ENCODE assay signal across 23 mouse cellular contexts in the genomic region with DNA sequence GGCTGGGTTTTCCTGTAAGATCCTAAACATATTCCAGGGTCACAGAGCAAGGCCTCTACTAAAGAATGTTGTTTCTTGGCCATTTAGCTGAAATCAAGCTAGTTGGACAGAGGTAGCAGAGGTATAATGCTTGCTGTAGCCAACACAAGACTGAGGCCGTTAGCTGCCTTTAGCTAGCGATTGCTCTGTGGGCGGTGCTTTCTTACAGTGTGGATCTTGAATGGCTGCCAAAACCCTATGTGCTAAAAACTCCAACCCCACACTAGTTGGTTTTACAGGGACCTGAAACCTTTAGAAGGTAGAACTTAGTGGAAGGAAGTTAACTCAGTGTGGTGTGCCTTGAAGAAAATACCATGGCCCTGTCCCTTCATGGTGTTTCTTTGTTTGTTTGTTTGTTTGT.
DNase-seq lines count a peak whose midpoint lies in the region; ATAC-seq and TF ChIP-seq lines count a peak whose summit lies in the region.
"Had no signal": no experiment of that assay in that cellular context is flagged by ENCODE, and none has a peak within 500 bp of the region (broad histone marks: within the 10 kb centered on the region; RNA-seq: fewer than 3 reads in every experiment).

No protein-coding gene starts in this region.

- no peak overlapping the region for H3K4me2 ChIP-seq in limb, embryonic 14.5 days (replicated peaks; ENCODE audit: low read depth, low read length, severe bottlenecking)
- H3K4me2 ChIP-seq: embryonic facial prominence, embryonic 15.5 days; heart, embryonic 12.5 days; neural tube, embryonic 15.5 days had no signal

- no peaks in the 10 kb centered on the region for H3K4me1 ChIP-seq in limb, embryonic 14.5 days (ENCODE audit: control insufficient read depth, insufficient read depth, low read length)
- H3K4me1 ChIP-seq in limb, embryonic 10.5 days: no peaks in the 10 kb centered on the region
- peaks cover 24% of the 10 kb centered on the region for H3K4me1 ChIP-seq in bone marrow macrophage, adult 2 months (ENCODE audit: control insufficient read depth, insufficient read depth, low read length)
- H3K4me1 ChIP-seq: embryonic facial prominence, embryonic 15.5 days; forebrain, embryonic 10.5 days; heart, embryonic 12.5 days; hindbrain, embryonic 10.5 days; neural tube, embryonic 15.5 days had no signal

- no peaks in the 10 kb centered on the region for H3K36me3 ChIP-seq in limb, embryonic 14.5 days (ENCODE audit: control insufficient read depth, insufficient read depth, low read length)
- no peaks in the 10 kb centered on the region for H3K36me3 ChIP-seq in limb, embryonic 10.5 days
- H3K36me3 ChIP-seq: embryonic facial prominence, embryonic 15.5 days; forebrain, embryonic 10.5 days; heart, embryonic 12.5 days; hindbrain, embryonic 10.5 days; neural tube, embryonic 15.5 days had no signal

- TF ChIP-seq POLR2A in limb, embryonic 14.5 days (IDR thresholded peaks at IDR 0.05; ENCODE audit: borderline replicate concordance, extremely low read depth, insufficient read depth, insufficient read length): no peak
- TF ChIP-seq POLR2A in bone marrow macrophage, adult 2 months (IDR thresholded peaks at IDR 0.05; ENCODE audit: borderline replicate concordance, low read depth, low read length): no peak

- no peak overlapping the region for H3K9ac ChIP-seq in limb, embryonic 14.5 days (ENCODE audit: low read depth, low read length, severe bottlenecking)
- H3K9ac ChIP-seq: embryonic facial prominence, embryonic 15.5 days; heart, embryonic 12.5 days; neural tube, embryonic 15.5 days had no signal

- TF ChIP-seq CTCF in bone marrow macrophage, adult 2 months (IDR thresholded peaks at IDR 0.05; ENCODE audit: low read depth, low read length): no peak

- H3K27ac ChIP-seq in limb, embryonic 14.5 days (replicated peaks; ENCODE audit: low read depth, low read length): no peak overlapping the region
- H3K27ac ChIP-seq in limb, embryonic 10.5 days: no peak overlapping the region
- H3K27ac ChIP-seq in bone marrow macrophage, adult 2 months (ENCODE audit: insufficient read depth, low read depth, low read length): peak overlapping the region; percentile 6; the same call in 1 of the 2 replicates
- H3K27ac ChIP-seq: embryonic facial prominence, embryonic 15.5 days; forebrain, embryonic 10.5 days; hindbrain, embryonic 10.5 days; macrophage; neural tube, embryonic 15.5 days had no signal

- no peaks in the 10 kb centered on the region for H3K27me3 ChIP-seq in limb, embryonic 14.5 days (ENCODE audit: control insufficient read depth, insufficient read depth, low read length)
- H3K27me3 ChIP-seq in limb, embryonic 10.5 days (ENCODE audit: low read depth, poor library complexity, severe bottlenecking): no peaks in the 10 kb centered on the region
- H3K27me3 ChIP-seq: embryonic facial prominence, embryonic 15.5 days; heart, embryonic 12.5 days; neural tube, embryonic 15.5 days had no signal

- H3K9me3 ChIP-seq in limb, embryonic 14.5 days (ENCODE audit: control insufficient read depth, low read length): no peaks in the 10 kb centered on the region
- no peaks in the 10 kb centered on the region for H3K9me3 ChIP-seq in limb, embryonic 10.5 days (replicated peaks)
- H3K9me3 ChIP-seq: embryonic facial prominence, embryonic 15.5 days; forebrain, embryonic 10.5 days; heart, embryonic 12.5 days; hindbrain, embryonic 10.5 days; neural tube, embryonic 15.5 days had no signal

- H3K4me3 ChIP-seq in limb, embryonic 14.5 days (replicated peaks; ENCODE audit: low read length): no peak overlapping the region
- no peak overlapping the region for H3K4me3 ChIP-seq in limb, embryonic 10.5 days
- H3K4me3 ChIP-seq in bone marrow macrophage, adult 2 months (ENCODE audit: insufficient read depth, low read length): no peak overlapping the region
- H3K4me3 ChIP-seq: embryonic facial prominence, embryonic 15.5 days; forebrain, embryonic 10.5 days; heart, embryonic 12.5 days; hindbrain, embryonic 10.5 days; myocyte; neural tube, embryonic 15.5 days had no signal

- intact Hi-C loops in left cerebral cortex, postnatal 14 days (cut with DNase I): no loop called here

- no peak for ATAC-seq in limb, embryonic 14.5 days (ENCODE audit: low FRiP score, low read depth)
- ATAC-seq: inflammation-experienced regulatory T-cells, adult 6 months had no signal

- WGBS in limb, embryonic 14.5 days: 39% methylated on average over 3 of the region's 3 CpGs
- 95% methylated on average over 3 of the region's 3 CpGs for whole genome bisulfite sequencing in limb, embryonic 10.5 days

- peak; percentile 74 for DNase-seq in limb, embryonic 14.5 days (ENCODE audit: low spot score)
- no peak for DNase-seq in limb, embryonic 10.5 days (ENCODE audit: low spot score)
- DNase-seq in left cerebral cortex, postnatal 14 days (ENCODE audit: low spot score in 2 of 2): peak; percentile 48 to 59
- DNase-seq in right cerebral cortex, postnatal 25 days: peak; percentile 14
- DNase-seq in cerebellum, postnatal 4 days (ENCODE audit: low spot score in 2 of 2): no peak
- DNase-seq in embryo, embryonic 9.5 days (ENCODE audit: extremely low spot score): no peak
- DNase-seq: adrenal gland, adult 2 months; cerebellum, adult 18-20 months; gastrocnemius, postnatal 36 days; kidney, adult 9 months; lung, adult 2 months; midbrain, embryonic 14.5 days; retina, postnatal 1 day; thymus, postnatal 25 days had no signal

Comparison
In these comparisons a context has a peak if more than half of its experiments do, and no peak if none do; other contexts are left out.
1. DNase-seq: peak in limb, embryonic 14.5 days (single experiment), left cerebral cortex, postnatal 14 days (2 of 2) and right cerebral cortex, postnatal 25 days (single experiment); none in limb, embryonic 10.5 days (single experiment), cerebellum, postnatal 4 days (0 of 2) and embryo, embryonic 9.5 days (single experiment).